Mouse (Mus musculus): Measurements from ENCODE around the gene Timm9. TPM values are rescaled to one million over a fixed set of nuclear protein-coding genes. Genes with fewer than 3 reads are reported as not detected.
"Not testable (repeated sequence)": the region's sequence is repeated elsewhere in the genome, so short reads cannot be mapped to it uniquely, and the experiment has no call there.

The Timm9 gene
- total RNA-seq, 4 experiments from 2014 or later = 53.7 to 69.2 (median 59.3) TPM

DNA sequence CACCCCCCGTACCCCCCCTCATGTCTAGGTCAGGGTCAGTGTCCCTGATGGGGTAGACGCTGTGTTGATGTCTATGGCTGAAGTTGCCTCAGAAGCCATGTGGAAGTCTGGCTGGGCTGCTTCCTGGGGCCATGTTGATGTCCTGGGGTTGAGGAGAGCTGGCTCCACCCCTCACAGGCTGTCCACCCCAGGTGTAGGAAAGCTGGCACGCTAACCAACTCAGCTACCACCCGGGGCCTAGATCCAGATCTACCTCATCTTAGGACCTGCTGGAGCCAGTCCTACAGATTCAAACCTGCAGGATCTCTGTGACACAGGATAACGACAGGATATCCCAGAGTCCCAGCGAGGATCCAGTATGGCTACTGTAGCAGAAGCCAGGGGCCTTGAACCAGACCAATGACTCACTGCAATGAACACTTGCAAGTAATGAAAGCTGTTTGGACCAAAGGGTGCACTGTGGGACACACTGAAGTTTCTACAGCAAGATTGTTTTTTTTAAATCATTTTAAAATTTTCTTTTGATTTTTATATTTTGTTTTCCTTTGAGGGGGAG lies 29.2 kb downstream of the Timm9 start:
- DNase-seq (ENCODE audit: low spot score in 2 of 2) = peak in 1 of 2 experiments; percentile 1

GRCm38 (mm10) chr12:71104275-71104674 lies 32.2 kb downstream of the Timm9 start:
- not testable (repeated sequence) for DNase-seq (ENCODE audit: low spot score in 2 of 2)

DNA sequence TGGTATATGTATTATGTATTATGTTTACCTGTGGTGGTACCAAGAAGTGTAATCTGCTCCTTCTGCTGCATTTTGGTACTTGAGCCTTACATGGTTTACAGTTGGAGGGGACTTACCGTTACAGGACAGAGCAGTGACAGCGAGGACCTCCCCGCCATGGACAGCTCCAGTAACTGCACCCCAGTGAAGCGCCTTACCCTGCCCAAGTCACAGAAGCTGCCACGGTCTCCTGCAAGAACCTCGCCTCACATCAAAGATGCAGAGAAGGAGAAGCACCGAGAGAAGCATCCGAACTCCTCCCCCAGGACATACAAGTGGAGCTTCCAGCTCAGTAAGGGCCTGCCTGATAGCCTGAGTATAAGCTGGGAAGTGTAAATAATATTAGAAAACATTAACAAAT lies 50.2 kb downstream of the Timm9 start:
- no peak for DNase-seq (ENCODE audit: low spot score in 2 of 2)

Other genes with a start within 250 kb of the Timm9 start
- gene Actr10, start 198.8 kb downstream of the Timm9 start, total RNA-seq (2022) = 100 to 1,000 TPM; 148 to 170 (median 156) TPM
- gene Psma3, start 162.1 kb downstream of the Timm9 start, total RNA-seq (2022) = 100 to 1,000 TPM; 177 to 217 (median 209) TPM
- 10 to 100 TPM; 31.8 to 40.3 (median 35.7) TPM for gene Arid4a, start 120.7 kb downstream of the Timm9 start, total RNA-seq (2022)
- gene Tomm20l, start 25.3 kb downstream of the Timm9 start, total RNA-seq (2022) = not detected
- gene 2700049A03Rik, start 164 bp upstream of the Timm9 start, total RNA-seq (2022) = 1 to 10 TPM; 6.4 to 7.1 (median 6.8) TPM
- gene Dact1, start 173.2 kb upstream of the Timm9 start, total RNA-seq (2022) = 1 to 10 TPM; 6.7 to 7.7 (median 7.2) TPM

Measured in layer of hippocampus, adult 8-10 months (tissue).